Mouse (Mus musculus) kidney, postnatal 36 days (tissue): ENCODE measurements around the gene Prrc2b.

ENCODE experiments used
- DNase-seq, 2 experiments: peaks; one replicate each; pipeline ENCODE4 v3.0.0; 2021 to 2022; ENCODE audit warnings: mixed read lengths in 2 of 2

The Prrc2b gene

GRCm38 (mm10) chr2:32150924-32151659, at the start of gene Prrc2b:
TSS of gene Prrc2b (plus strand) at chr2:32151082.
- peak; percentile 64 to 89 for DNase-seq

GRCm38 (mm10) chr2:32102944-32103343, 47.9 kb upstream of the Prrc2b start:
- no peak for DNase-seq

DNA sequence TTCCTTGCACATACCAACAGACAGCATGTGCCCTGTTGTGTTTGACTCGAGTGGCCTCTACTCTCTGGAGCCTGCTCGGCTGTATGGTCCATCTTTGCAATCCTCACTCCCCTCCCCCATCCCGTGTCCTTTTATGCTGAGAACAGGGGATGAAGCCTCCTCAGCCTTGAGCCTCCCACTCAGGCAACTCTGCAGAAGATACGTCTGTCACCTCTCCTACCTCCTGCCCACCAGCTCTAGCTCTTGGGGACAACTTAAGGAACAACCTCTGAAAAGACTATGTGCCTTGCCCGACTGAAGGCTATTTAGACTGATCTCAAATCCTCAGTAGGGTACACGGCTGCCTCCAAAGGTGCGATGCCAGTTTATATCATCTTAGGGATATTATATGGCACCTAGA, 47.3 kb upstream of the Prrc2b start:
- DNase-seq, result no peak

GRCm38 (mm10) chr2:32104122-32104521, 46.8 kb upstream of the Prrc2b start:
- no peak for DNase-seq

DNA sequence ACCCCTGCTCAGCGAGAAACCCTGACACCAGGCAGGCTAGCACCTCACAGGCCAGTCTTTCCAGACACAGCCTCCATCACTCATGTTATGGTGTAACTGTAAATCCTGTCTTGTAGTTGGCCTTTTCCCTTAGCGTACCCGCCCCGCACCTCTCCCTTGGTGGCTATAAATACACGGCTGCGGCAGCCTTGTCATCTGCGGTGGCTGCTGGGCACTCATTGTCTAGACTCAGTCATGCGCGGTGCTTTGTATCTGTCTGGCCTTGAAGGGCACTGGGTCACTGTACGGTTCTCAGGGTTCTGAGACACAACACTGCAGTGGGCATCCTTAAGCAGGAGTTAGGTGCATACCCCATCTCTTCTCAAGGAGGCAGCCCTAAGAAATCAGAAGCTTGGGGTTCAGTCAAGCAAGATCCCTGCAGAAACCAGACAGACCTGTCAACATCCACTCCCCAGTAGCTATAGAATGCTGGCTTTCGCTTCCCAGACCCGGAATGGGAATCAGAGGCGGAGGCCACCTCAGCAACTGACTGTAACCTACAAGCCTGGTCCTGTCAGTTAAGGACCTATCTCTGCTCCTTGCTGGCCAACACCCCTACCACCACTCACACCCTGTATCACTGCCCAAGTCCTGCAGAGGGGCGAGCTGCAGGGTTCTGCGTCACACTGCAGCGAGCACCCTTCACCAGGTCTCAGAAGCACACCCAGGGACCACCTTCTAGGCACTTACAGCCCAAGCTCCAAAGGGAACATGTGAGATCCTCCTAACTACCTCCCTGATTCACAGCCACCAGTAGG, 45.6 kb upstream of the Prrc2b start:
- DNase-seq, result no peak

DNA sequence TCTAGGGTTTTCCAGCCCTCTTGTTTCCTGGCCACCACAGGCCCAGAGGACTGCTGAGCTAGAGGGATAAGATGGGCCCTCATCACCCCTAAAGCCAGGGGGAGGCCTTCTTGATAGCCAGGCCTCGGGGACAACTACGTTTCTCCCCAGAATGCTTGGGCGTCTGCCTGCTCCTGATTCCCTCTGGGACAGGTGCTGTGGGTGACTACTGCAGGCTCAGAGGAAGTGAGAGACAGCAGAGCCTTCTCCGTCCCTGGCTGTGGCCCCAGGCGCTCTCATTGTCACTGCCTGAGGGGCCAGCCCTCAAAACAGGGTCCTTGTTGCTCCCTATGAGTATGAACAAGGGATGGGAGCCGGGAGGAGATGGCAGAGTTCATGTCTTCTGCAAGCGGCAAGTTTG, 45.0 kb upstream of the Prrc2b start:
- DNase-seq, result no peak

DNA sequence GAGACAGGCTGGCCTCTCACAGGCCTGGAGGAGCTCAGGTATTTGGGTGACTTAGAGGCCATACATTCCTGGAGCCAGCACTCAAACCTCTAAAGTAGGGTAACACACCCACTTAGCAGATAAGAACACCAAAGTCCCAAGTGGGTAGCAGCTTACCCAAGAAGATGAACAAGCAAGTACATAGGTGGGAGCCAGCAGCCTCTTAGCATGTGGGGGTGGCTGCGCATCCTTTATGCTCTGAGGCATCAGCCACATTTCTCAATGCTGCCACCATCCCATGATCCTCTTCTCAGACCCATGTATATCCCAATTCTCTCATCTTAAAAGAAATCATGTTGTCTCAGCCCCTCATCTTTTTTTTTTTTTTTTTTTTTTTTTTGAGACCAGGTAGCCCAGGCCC, 39.6 kb upstream of the Prrc2b start:
- DNase-seq, result no peak

GRCm38 (mm10) chr2:32112548-32112947, 38.3 kb upstream of the Prrc2b start:
- DNase-seq, result no peak

DNA sequence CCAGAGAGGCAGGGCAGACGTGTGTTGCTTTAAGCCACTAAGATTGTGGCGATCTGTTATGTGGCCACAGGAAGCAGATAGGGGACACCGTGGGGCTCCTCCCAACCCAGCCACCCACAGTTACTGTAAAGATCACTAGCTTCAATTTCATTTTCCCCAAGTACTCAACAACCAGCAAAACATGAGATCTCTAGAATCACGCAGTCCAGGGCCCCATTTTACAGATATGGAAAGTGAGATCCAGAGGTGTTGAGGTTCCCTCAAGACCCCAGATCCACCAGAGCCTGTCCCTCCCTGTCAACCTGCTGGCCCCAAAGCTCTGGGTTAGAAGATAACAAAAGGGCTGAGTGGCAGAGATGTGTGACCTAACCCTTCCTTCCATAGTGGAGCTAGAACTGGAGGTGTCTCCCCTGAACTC, 35.0 kb upstream of the Prrc2b start:
- no peak for DNase-seq

DNA sequence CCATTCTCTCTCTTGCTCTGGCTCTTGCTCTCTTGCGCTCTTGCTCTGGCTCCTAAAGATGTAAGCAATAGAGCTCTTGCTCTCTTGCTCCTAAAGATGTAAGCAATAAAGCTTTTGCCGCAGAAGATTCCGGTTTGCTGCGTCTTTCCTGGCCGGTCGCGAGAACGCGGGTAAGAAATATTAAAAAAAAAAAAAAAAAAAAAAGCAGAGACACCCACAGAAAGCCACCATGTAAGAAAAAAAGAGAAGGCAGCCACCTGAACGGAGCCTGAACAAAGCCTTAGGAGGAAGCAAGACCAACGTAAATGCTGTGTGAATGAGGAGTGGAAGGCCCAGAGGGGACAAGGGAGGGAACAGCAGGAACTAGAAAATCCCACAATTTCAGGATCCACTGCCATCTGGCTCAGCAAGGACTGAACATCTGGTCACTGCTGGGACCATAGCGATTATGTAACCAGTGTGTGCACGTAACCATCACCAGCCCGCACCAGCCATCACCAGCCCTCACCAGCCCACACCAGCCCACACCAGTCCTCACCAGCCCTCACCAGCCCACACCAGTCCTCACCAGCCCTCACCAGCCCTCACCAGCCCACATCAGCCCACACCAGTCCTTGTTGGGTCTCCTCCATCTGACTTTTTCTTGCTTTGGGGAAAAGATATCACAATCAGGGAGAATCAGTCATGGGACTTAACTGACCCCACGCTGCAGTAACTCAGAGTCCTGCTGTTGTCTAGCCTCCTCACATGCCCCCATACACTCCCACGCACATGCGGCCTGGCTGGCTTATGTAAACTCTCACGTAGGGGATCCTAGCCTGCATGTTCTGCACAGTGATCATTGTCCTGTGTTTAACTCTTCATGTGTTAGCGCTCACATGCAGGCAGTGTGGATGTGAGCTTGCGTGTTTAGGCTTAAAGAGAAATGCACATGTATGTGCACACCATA, 30.8 kb upstream of the Prrc2b start:
- no peak for DNase-seq

GRCm38 (mm10) chr2:32121150-32121549, 29.7 kb upstream of the Prrc2b start:
- DNase-seq, result no peak

GRCm38 (mm10) chr2:32121785-32122184, 29.1 kb upstream of the Prrc2b start:
- no peak for DNase-seq

- no peak for DNase-seq
Observed at GRCm38 (mm10) chr2:32127653-32128535, 23.0 kb upstream of the Prrc2b start.

DNA sequence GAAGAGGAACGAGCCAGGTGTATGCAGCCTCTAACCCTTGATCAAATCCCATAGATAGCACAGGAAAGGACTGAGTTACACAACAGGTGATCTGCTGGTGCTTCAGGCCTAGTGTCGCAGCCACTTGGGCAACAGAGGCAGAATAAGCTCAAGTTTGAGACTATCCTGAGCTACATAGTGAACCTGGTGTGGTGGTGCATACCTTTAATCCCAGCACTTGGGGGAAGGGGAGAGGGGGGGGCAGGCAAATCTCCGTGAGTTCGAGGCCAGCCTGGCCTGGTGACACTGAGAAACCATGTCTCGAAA, 22.4 kb upstream of the Prrc2b start:
- DNase-seq, result no peak

DNA sequence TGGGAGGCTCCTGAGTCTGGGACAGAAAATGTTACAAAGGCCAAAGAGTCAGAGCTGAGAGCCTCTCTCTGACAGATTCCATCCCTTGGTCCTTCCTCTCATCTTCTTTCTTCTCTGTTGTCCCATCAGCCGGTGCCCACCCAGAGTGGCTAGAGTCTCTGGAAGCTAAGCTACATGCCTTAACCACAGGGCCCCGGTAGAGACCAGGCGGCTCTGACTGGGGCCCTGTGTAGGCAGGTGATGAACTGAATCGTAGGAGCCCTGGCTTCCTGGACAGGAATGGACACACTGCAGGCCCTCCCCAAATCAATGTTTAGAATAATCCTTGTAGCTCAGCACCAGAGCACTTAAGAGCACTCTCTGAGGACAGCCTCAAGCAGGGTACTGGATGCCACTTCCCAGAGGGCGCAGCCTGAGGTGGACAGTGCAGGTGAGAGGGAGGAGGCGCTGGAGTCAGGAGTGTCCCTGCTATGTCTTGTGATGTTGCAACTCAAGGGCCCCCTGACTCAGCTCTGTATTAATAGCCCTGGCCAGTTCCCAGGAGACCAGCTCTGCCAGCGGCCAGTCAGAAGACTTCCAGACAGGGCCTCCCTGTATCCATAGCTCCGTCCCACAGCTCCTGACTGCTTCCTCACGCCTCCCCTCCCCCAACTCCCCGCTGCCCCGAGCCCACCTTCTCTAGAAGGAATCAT, 21.4 kb upstream of the Prrc2b start:
- no peak for DNase-seq

DNA sequence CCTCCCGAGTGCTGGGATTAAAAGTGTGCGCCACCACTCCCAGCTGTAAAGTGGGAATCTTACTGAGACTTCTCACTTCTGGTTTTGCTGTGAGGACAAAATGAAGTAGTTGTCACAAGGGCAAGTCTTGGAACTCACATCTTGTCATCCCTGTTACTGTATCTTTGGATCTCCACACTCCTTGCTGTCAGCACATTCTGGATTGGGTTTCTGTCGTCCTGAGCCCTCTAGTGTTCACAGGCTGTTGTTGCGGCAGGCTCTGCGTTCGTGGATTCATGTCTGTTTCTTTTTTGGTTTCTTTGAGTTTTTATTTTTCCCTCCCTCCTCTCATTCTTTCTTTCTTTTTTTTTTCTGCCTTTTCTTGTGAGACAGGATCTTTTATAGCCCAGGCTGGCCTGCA, 20.4 kb upstream of the Prrc2b start:
- DNase-seq, result peak; percentile 53 to 76

- no peak for DNase-seq
Observed at GRCm38 (mm10) chr2:32131205-32131834, 19.6 kb upstream of the Prrc2b start.

- no peak for DNase-seq
Observed at GRCm38 (mm10) chr2:32131866-32132566, 18.9 kb upstream of the Prrc2b start.

- DNase-seq, result peak; percentile 79 to 90
Observed at GRCm38 (mm10) chr2:32132567-32132992, 18.3 kb upstream of the Prrc2b start.

- DNase-seq, result peak; percentile 93 to 96
Observed at GRCm38 (mm10) chr2:32134039-32134438, 16.8 kb upstream of the Prrc2b start.
